Mouse (Mus musculus): Measurements from ENCODE around the gene Vmn2r83.
"Not testable (repeated sequence)": the region's sequence is repeated elsewhere in the genome, so short reads cannot be mapped to it uniquely, and the experiment has no call there.

Vmn2r83 gene

GRCm38 (mm10) chr10:79468431-79468830 is at the start of gene Vmn2r83:
Gene Vmn2r83, plus strand, starts transcription at chr10:79468731.
- DNase-seq: no peak

- not testable (repeated sequence) for DNase-seq
These were observed 33.2 kb upstream of the Vmn2r83 start for GRCm38 (mm10) chr10:79435141-79435820.

- no peak for DNase-seq
These were observed 27.4 kb downstream of the Vmn2r83 start for GRCm38 (mm10) chr10:79495886-79496285.

GRCm38 (mm10) chr10:79496701-79497288 is 28.3 kb downstream of the Vmn2r83 start:
- DNase-seq: no peak

- peak; percentile 35 for DNase-seq
These were observed 34.5 kb downstream of the Vmn2r83 start for GRCm38 (mm10) chr10:79502830-79503644.

DNA sequence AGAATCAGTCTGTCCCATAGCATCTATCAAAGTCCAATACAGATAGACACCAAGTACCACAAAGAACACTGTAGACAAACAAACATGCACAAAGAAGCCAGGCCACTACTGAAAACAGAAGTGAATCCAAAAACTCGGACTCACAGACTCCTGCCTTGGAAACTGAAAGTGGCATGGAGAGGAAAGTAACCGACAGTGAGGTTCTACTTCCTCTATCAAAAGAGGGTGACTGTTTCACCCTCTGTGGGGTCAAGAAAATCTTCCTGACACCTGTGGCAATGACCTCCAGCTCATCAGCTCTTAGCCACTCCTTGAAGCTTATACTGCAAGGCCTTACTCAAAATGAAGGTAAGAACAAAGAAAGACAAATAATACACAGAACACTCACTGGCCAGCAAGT is 38.2 kb downstream of the Vmn2r83 start:
- no peak for DNase-seq

DNA sequence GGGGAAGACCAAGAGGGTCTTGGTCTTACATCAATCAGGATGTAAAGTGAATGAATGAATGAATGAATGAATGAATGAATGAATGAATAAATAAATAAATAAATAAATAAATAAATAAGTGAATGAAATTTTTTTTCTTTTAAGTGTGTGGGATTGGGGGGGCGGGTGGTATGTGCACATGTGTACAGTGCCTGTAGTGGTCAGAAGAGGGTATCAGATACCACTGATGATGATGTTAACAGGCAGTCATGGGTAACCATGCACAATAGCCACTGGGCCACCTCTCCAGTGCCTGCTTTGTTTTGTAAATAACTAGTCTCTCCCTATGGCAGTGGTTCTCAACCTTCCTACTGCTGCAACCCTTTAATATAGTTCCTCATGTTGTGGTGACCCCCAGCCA is 55.9 kb downstream of the Vmn2r83 start:
- no peak for DNase-seq

DNA sequence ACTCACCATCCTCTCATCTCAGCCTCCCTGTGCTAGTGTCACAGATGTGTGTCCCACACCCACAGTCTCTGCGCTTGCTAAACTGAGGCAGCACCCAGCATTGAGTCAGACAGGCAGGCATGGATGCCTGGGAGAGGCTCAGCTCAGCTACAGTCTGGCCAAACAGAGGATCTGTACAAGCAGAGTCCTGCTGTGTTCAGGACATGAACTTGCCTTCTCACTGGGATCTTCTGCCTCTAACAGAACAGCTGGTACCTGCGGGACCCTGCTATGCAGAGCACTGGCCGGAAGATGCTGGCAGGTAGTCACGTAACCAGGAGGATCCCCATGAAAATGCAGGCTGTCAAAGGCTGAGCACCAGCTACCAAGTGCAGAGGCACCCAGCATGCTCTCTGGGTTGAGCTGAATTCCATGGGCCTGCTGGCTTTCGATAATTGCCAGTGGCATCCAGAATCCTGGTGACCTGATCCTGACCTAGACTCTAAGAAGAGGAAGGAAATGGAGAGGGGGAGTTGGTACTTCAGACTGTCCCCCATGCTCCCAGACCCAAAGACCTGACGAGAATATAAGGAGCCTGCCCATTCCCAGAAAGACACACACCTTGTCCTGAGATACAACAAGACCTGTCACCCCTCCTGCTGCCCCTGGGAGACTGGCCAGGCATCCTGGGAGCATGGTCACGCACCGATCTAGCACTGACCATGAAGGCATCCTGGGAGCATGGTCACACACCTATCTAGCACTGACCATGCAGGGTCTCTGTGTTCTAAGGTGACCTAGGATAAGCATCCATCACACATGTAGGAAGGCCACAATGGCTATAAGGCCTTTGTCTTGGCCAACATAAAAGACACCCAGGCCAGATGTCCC is 57.2 kb downstream of the Vmn2r83 start:
- no peak for DNase-seq

DNA sequence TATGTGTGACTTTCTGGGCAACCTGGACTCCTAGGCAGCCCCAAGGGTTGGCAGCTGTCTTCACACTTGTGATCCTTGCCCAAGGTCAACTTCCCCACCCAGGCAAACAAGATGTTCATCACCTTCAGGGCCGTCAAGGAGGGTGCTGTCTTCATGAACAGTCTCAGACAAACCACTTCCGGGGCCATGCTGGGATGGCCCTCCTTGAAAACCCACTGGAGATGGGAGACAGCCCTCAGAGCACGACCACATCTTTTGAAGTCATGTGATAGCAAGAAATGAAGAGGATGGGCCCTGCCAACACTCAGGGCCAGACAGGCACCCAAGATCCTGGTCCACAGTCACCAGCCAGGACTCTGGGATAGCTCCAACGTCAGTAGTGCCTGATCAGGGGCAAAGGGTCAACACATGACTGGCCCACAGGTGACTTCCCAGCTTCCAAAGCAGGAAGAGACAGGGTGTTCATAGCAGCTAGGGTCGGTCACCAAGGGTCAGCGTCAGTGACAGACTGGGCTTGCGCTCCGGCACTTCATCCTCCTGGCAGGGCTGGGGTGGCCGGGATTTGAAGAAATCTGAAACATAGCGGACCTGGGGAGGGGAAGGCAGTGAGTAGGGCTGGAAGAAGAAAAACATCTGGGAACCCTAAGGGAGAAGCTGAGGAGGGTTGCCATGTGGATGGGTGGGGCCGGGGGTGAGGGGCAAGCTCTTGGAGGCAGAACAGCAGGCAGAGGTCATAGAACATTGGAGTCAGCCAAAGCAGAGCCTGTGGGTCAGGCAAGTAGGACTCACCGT is 58.3 kb downstream of the Vmn2r83 start:
- no peak for DNase-seq

GRCm38 (mm10) chr10:79527453-79527845 is 58.9 kb downstream of the Vmn2r83 start:
- no peak for DNase-seq

DNA sequence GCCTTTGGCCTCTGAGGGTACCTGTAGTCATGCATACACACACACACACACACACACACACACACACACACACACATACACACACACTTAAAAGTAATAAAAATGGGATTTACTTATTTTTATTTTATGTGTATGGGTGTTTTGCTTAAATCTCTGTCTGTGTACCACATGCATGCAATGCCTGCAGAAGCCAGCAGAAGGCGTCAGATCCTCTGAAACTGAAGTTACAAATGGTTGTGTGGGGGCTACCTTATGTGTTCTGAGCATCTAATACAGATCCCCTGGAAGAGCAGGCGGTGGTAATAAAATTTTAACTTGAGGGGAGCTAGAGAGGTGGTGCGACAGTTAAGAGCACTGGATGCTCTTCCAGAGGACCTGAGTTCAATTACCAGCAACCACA is 59.5 kb downstream of the Vmn2r83 start:
- no peak for DNase-seq

- no peak for DNase-seq
These were observed 61.7 kb downstream of the Vmn2r83 start for GRCm38 (mm10) chr10:79530241-79530640.

DNA sequence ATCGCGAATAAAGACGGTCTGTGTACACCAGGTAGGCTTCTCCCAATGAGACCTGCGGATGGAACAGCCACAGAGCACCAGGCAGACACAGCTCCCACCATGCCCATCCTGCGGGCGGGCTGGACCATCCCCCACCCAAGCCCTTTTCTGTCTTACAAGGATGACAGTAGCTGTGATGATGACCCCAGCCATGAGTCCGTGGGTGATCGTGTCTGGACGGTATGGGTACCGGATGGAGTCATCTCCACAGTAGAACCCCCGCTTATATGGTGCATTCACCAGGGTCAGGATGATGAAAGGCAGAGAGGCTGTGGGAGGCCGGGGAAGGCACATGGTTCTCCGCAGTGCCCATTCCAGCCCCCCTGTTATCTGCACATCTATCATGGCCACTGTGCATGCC is 62.2 kb downstream of the Vmn2r83 start:
- no peak for DNase-seq

DNA sequence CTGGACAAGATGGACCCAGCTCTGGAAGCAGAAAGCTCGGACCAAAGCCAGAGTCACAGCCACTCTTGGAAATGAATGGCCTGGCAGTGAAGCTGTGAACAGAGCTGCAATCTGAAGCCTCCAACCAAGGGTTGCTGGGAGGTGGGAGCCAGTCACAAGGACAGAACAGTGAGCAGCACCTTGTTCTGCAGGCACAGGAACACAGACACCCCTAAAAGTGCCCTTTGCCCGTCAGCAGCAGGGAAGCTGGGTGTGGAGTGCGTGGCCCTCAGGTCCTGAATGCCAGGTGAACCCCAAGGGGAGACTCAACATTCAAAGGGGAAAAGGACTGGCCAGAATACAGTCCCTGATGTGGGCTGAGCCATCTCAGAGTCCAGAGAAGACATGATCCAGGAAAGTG is 63.1 kb downstream of the Vmn2r83 start:
- no peak for DNase-seq

DNA sequence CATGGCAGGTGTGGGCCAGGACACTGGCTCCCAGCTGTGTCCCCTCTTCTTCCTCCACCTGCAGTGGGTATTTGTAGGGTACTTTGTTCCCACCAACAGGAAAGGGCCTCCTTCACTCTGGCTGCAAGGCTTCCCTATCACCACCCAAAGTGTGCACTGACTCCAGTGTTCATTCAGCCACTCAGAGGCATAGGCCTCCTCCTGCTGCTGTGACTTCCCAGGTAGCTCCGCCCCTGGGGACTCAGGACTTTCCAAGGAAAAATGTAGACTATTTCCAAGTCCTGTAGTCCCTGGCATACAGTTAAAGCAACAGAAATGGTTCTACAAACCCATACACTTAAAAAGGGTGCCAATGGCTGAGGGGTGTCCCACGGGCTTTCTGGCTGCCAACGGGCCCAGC is 64.1 kb downstream of the Vmn2r83 start:
- DNase-seq: peak; percentile 20

- DNase-seq: peak; percentile 87
These were observed 64.8 kb downstream of the Vmn2r83 start, which contains the start of gene Plpp2 for GRCm38 (mm10) chr10:79533126-79533911. Gene Plpp2, minus strand, starts transcription at chr10:79533796.

GRCm38 (mm10) chr10:79534426-79534825 is 65.9 kb downstream of the Vmn2r83 start:
- no peak for DNase-seq

DNA sequence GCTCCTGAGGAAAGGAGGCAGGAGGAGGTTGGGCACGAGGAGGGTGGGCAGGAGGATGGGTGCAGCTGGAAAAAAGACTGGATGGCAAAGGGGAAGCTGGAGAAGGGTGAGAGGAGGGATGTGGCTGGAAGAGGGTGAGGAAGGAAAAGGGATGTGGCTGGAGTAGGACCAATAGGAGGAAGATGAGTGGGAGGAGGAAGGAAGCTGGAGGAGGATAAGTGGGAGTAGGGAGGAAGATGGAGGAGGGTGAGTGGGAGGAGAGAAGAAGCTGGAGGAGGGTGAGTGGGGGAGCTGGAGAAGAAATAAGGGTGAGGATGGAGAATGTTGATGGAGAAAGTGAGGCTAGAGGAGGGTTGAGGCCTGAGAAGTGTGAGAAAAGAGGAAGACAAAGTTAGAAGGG is 66.9 kb downstream of the Vmn2r83 start:
- DNase-seq: no peak

- DNase-seq: no peak
These were observed 68.0 kb downstream of the Vmn2r83 start for GRCm38 (mm10) chr10:79536461-79537080.

DNA sequence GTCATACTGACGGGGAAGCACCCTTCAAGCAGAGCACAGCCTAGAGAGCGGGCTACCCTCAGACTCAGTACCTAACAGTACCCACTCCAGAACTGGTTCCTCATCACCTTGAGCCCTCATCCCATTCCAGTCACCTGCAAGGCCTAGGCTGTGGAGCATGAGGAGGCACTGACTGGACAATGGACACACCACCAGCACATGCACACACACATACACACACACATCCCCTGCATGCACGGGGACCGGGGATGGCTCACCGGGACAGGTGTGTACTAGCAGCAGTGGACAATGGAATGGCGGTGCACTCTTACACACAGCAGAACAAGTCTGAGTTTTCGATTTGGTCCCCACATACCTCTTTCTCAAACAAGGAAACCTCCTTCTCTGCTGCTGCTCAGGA is 68.7 kb downstream of the Vmn2r83 start:
- no peak for DNase-seq

GRCm38 (mm10) chr10:79537781-79538180 is 69.2 kb downstream of the Vmn2r83 start:
- DNase-seq: no peak
